Mouse (Mus musculus) G1E (cell line): ENCODE results near the gene Stx17. TPM values are rescaled to one million over a fixed set of nuclear protein-coding genes. Genes with fewer than 3 reads are reported as not detected.

ENCODE experiments used
- ATAC-seq: 2 replicates; pipeline ENCODE4 v1.8.0; 2016; ENCODE audit warnings: mild to moderate bottlenecking; ENCODE audit not compliant: insufficient number of reproducible peaks, poor library complexity, low FRiP score, severe bottlenecking; ENCODE audit errors: extremely low read depth
- DNase-seq: peaks from one replicate; pipeline ENCODE4 v3.0.0; 2012; ENCODE audit warnings: low spot score
- H3K27me3 ChIP-seq: 2 replicates; pipeline ENCODE4 v1.6.1; 2012; ENCODE audit warnings: mild to moderate bottlenecking, low read length, inconsistent platforms; ENCODE audit not compliant: insufficient read depth
- H3K36me3 ChIP-seq: replicated peaks from 2 replicates; pipeline ENCODE3; 2012; ENCODE audit warnings: mild to moderate bottlenecking, inconsistent platforms
- H3K4me1 ChIP-seq: 2 replicates; pipeline ENCODE4 v1.6.1; 2012; ENCODE audit warnings: low read depth, low read length, inconsistent platforms, mixed read lengths; ENCODE audit not compliant: insufficient read depth
- H3K4me3 ChIP-seq: 2 replicates; pipeline ENCODE4 v1.5.1; 2012; ENCODE audit warnings: low read depth, mild to moderate bottlenecking, inconsistent platforms, low read length, moderate library complexity, mixed read lengths
- H3K9me3 ChIP-seq: replicated peaks from 2 replicates; pipeline ENCODE4 v1.6.1; 2012; ENCODE audit warnings: inconsistent platforms
- CTCF ChIP-seq: IDR thresholded peaks from 2 replicates; pipeline ENCODE4 v1.5.1; 2012; ENCODE audit warnings: low read depth, low read length, inconsistent platforms, mixed read lengths
- GATA1 ChIP-seq: IDR thresholded peaks from 2 replicates; pipeline ENCODE4 v1.6.1; 2012; ENCODE audit warnings: borderline replicate concordance, low read length, inconsistent platforms, mixed read lengths
- GATA2 ChIP-seq: IDR thresholded peaks from 2 replicates; pipeline ENCODE4 v1.6.1; 2012; ENCODE audit warnings: low read depth, low read length, inconsistent platforms, borderline replicate concordance
- POLR2AphosphoS5 ChIP-seq: IDR thresholded peaks from 2 replicates; pipeline ENCODE4 v1.6.1; 2012; ENCODE audit warnings: low read depth, low read length, inconsistent platforms; ENCODE audit not compliant: insufficient replicate concordance
- TAL1 ChIP-seq: conservative IDR thresholded peaks from 2 replicates; pipeline ENCODE4 v1.6.1; 2012; ENCODE audit warnings: low read depth, low read length, inconsistent platforms, mixed read lengths
- polyA plus RNA-seq: library from polyadenylated mRNA; stranded (reverse); fragments of >175 nt; gene quantifications from 2 replicates; pipeline ENCODE4 v1.2.3, GENCODE M21; 2012
- total RNA-seq, 2 experiments: library from RNA; stranded (forward) in 1 of 2; stranded (reverse) in 1 of 2; fragments of 200-1000 nt in 1 of 2; fragments of >200 nt in 1 of 2; fragmentation: Nextera tagmentation in 1 of 2; gene quantifications; 2 replicates each; pipeline ENCODE4 v1.2.3; 2014 to 2017

Gene Stx17
- total and polyA plus RNA-seq, 3 experiments = 4.0 to 21.8 (median 21.7) TPM

DNA sequence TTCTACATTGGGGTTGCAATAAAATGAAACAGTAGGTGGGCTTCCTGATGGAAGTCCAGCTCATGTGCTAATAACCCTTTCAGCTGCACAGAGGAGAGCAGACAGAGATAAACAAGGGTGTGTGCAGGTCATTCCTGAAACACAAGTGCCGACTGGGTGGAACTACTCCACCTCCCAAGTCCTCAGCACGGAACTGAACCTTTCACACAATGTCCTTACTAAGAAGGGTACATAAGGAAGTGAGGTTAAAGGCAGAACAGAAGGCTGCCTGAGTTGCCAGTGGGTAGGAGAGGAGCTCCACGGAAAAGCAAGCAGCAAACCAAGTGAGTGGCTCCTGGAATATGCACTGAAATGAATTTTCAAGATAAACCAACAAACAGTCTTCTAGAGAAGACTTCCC lies 102.1 kb downstream of the Stx17 start:
- no peak for DNase-seq
- Histone ChIP-seq H3K4me1 (no peaks in the 10 kb centered on the region), H3K27me3 (no peaks in the 10 kb centered on the region), H3K9me3 (no peaks in the 10 kb centered on the region), H3K36me3 (peaks cover 24% of the 10 kb centered on the region), H3K4me3 (no peak overlapping the region)
- TF ChIP-seq CTCF = no peak
- TF ChIP-seq GATA2 = no peak
- TF ChIP-seq POLR2AphosphoS5 = no peak
- no peak for TF ChIP-seq GATA1
- TF ChIP-seq TAL1 = no peak
- no peak for ATAC-seq

Other genes with a start within 250 kb of the Stx17 start
- 0.68 TPM in 1 of 2 replicates, not detected in the other for gene Nr4a3, start 79.8 kb upstream of the Stx17 start, total RNA-seq (2014; fragmentation: Nextera tagmentation)
- gene Nr4a3, start 79.8 kb upstream of the Stx17 start, total RNA-seq (2017) = 0.12 and 0.33 TPM in 2 replicates
- 0.20 and 0.32 TPM in 2 replicates for gene Nr4a3, start 79.8 kb upstream of the Stx17 start, polyA plus RNA-seq
- gene Erp44, start 154.6 kb downstream of the Stx17 start, total RNA-seq (2014; fragmentation: Nextera tagmentation) = 60.3 and 64.1 TPM in 2 replicates
- gene Erp44, start 154.6 kb downstream of the Stx17 start, total RNA-seq (2017) = 40.1 and 47.6 TPM in 2 replicates
- 5.8 and 8.0 TPM in 2 replicates for gene Erp44, start 154.6 kb downstream of the Stx17 start, polyA plus RNA-seq
- gene Invs, start 154.8 kb downstream of the Stx17 start, total RNA-seq (2014; fragmentation: Nextera tagmentation) = 22.8 and 25.8 TPM in 2 replicates
- gene Invs, start 154.8 kb downstream of the Stx17 start, total RNA-seq (2017) = 8.2 and 10.2 TPM in 2 replicates
- 7.4 and 7.5 TPM in 2 replicates for gene Invs, start 154.8 kb downstream of the Stx17 start, polyA plus RNA-seq